Comparison of ENCODE assay signal across 30 mouse cellular contexts in the genomic region with DNA sequence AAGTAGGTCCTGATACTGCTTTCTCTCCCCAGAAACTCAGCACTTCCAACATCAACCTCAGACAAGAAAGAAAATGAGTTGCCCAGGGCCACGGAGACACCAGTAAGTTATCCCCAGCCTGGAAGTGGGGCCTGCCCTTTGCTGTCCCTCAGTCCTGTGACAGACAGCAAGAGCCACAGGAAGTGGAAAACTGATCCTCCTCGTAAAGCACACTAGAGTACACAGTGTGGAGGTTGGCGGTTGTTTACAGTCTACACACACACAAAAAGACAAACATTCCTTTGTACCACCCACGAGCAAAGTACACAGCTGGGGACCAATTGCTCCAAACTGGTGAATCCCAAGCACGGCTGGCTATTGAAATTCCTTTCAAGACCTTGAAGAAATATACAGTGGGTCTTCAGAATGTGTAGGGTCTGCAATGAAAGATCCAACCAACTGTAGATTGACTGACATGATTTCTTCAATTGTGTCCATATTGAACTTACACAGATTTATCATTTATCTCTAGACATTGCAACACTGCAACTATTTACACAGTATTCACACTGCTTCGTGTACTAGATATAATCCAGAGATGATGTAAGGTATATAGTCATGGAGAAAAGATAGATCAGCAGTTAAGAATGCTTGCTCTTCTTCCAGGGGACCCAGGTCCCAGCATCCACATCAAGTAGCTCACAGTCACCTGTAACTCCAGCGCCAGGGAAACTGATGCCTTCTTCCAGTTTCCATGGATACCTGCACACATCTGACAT. TPM values are rescaled to one million over a fixed set of nuclear protein-coding genes. Genes with fewer than 3 reads are reported as not detected.
DNase-seq lines count a peak whose midpoint lies in the region; ATAC-seq and TF ChIP-seq lines count a peak whose summit lies in the region.
"Had no signal": no experiment of that assay in that cellular context is flagged by ENCODE, and none has a peak within 500 bp of the region (broad histone marks: within the 10 kb centered on the region; RNA-seq: fewer than 3 reads in every experiment).

No protein-coding gene starts in this region.

- no peak overlapping the region for H3K27ac ChIP-seq in lung, embryonic 16.5 days (ENCODE audit: low read length)
- no peak overlapping the region for H3K27ac ChIP-seq in liver, embryonic 14.5 days
- H3K27ac ChIP-seq: forebrain, embryonic 15.5 days; heart, embryonic 10.5 days; limb, embryonic 12.5 days; neural tube, embryonic 13.5 days had no signal

- ATAC-seq in lung, embryonic 16.5 days (ENCODE audit: low read depth) = 0 out of 2 replicates have a peak, but pooled peaks have one; percentile 34
- peak; percentile 72 for ATAC-seq in liver, embryonic 14.5 days (ENCODE audit: insufficient read depth)
- ATAC-seq: forebrain, embryonic 15.5 days; lung, postnatal 0 days; Patski had no signal

- DNase-seq in lung, postnatal 10 days = no peak
- peak; percentile 2 for DNase-seq in embryo, embryonic 11 days
- peak in 2 of 3 experiments; percentile 7 to 18 for DNase-seq in liver, embryonic 14.5 days (ENCODE audit: low read depth in 3 of 3, low spot score in 3 of 3)
- DNase-seq in cerebellum, adult 11-12 months = no peak
- DNase-seq in urinary bladder, postnatal 14 days (ENCODE audit: low spot score) = no peak
- no peak for DNase-seq in gastrocnemius, adult 8-10 months (ENCODE audit: low spot score in 2 of 2)
- DNase-seq: cerebellum, adult 8-10 months; heart, postnatal 10 days; kidney, adult 9 months; kidney, postnatal 36 days; midbrain, embryonic 14.5 days; right cerebral cortex, postnatal 14 days; thymus, adult 2 months had no signal

- no peaks in the 10 kb centered on the region for H3K27me3 ChIP-seq in lung, embryonic 16.5 days (ENCODE audit: control insufficient read depth, insufficient read depth, low read depth, low read length)
- H3K27me3 ChIP-seq in liver, embryonic 14.5 days (ENCODE audit: control insufficient read depth, insufficient read depth, low read length) = no peaks in the 10 kb centered on the region
- H3K27me3 ChIP-seq: forebrain, embryonic 15.5 days; limb, embryonic 12.5 days; neural tube, embryonic 13.5 days had no signal

- H3K4me2 ChIP-seq in lung, embryonic 16.5 days (ENCODE audit: low read depth, low read length) = no peak overlapping the region
- H3K4me2 ChIP-seq in liver, embryonic 14.5 days (ENCODE audit: low read depth) = no peak overlapping the region
- H3K4me2 ChIP-seq: forebrain, embryonic 15.5 days; limb, embryonic 12.5 days; neural tube, embryonic 13.5 days had no signal

- no peaks in the 10 kb centered on the region for H3K36me3 ChIP-seq in lung, embryonic 16.5 days (ENCODE audit: control insufficient read depth, insufficient read depth, low read length)
- H3K36me3 ChIP-seq in liver, embryonic 14.5 days (replicated peaks; ENCODE audit: control insufficient read depth, insufficient read depth, low read depth) = no peaks in the 10 kb centered on the region
- H3K36me3 ChIP-seq: forebrain, embryonic 15.5 days; heart, embryonic 10.5 days; limb, embryonic 12.5 days; neural tube, embryonic 13.5 days had no signal

- TF ChIP-seq EP300 in liver, embryonic 14.5 days (IDR thresholded peaks at IDR 0.05; ENCODE audit: low read depth) = no peak

- WGBS in lung, embryonic 16.5 days = 35% methylated on average over 7 of the region's 7 CpGs
- WGBS in liver, embryonic 14.5 days (ENCODE audit: insufficient replicate concordance) = 30% methylated on average over 7 of the region's 7 CpGs

- H3K9ac ChIP-seq in lung, embryonic 16.5 days (ENCODE audit: low read length) = no peak overlapping the region
- no peak overlapping the region for H3K9ac ChIP-seq in liver, embryonic 14.5 days (replicated peaks)
- H3K9ac ChIP-seq: forebrain, embryonic 15.5 days; limb, embryonic 12.5 days; neural tube, embryonic 13.5 days had no signal

- no peak for TF ChIP-seq CTCF in liver, embryonic 14.5 days (IDR thresholded peaks at IDR 0.05; ENCODE audit: low read depth)

- H3K4me3 ChIP-seq in lung, embryonic 16.5 days (ENCODE audit: low read length) = no peak overlapping the region
- H3K4me3 ChIP-seq in liver, embryonic 14.5 days (ENCODE audit: insufficient read depth in 1 of 2, low read depth in 2 of 2, low read length in 2 of 2) = no peak overlapping the region
- H3K4me3 ChIP-seq: forebrain, embryonic 15.5 days; heart, embryonic 10.5 days; limb, embryonic 12.5 days; neural tube, embryonic 13.5 days had no signal

- no peaks in the 10 kb centered on the region for H3K4me1 ChIP-seq in lung, embryonic 16.5 days (replicated peaks; ENCODE audit: control insufficient read depth, insufficient read depth, low read length)
- H3K4me1 ChIP-seq in liver, embryonic 14.5 days (replicated peaks; ENCODE audit: control insufficient read depth in 2 of 2, insufficient read depth in 2 of 2, low read length in 1 of 2) = peaks cover 0 to 8% of the 10 kb centered on the region in 2 experiments; a peak in 3 of 4 replicates
- H3K4me1 ChIP-seq: forebrain, embryonic 15.5 days; heart, embryonic 10.5 days; limb, embryonic 12.5 days; neural tube, embryonic 13.5 days had no signal

- no peaks in the 10 kb centered on the region for H3K9me3 ChIP-seq in lung, embryonic 16.5 days (ENCODE audit: control insufficient read depth, low read length)
- no peaks in the 10 kb centered on the region for H3K9me3 ChIP-seq in liver, embryonic 14.5 days (ENCODE audit: control insufficient read depth, low read length)
- H3K9me3 ChIP-seq: forebrain, embryonic 15.5 days; heart, embryonic 10.5 days; limb, embryonic 12.5 days; neural tube, embryonic 13.5 days had no signal

RNA-seq across cellular contexts. Expression of a gene that starts 27.5 kb away (rescaled TPM):
- not detected in 2 replicates for polyA plus RNA-seq in lung, embryonic 16.5 days (2015; fragmentation: Nextera tagmentation; extraction: Ambion mirVana)
- not detected in 2 replicates for polyA plus RNA-seq in liver, embryonic 14.5 days (2012; rRNA removed)
- polyA plus RNA-seq in liver, embryonic 14.5 days (2014; fragmentation: Nextera tagmentation; extraction: Ambion mirVana) = not detected in 2 replicates
- under 1 TPM in 1 of 4 experiments, not detected in 3; 0.24 TPM for total RNA-seq in gastrocnemius, adult 8-10 months (2022)
- total RNA-seq: common myeloid progenitor, adult 5-6 weeks; ES-E14; heart, postnatal 10 days; megakaryocyte, adult 5-6 weeks had no signal
- polyA plus RNA-seq: embryonic facial prominence, embryonic 14.5 days; forebrain, embryonic 15.5 days; heart, embryonic 10.5 days; hindbrain, embryonic 11.5 days; limb, embryonic 12.5 days; lung, postnatal 0 days; midbrain, embryonic 14.5 days; neural tube, embryonic 13.5 days; Patski; spleen, adult 2 months; stomach, embryonic 14.5 days had no signal

RNA-seq across cellular contexts. Expression of a gene that starts 48.4 kb away (rescaled TPM):
- polyA plus RNA-seq in lung, embryonic 16.5 days (2015; fragmentation: Nextera tagmentation; extraction: Ambion mirVana) = 0.18 and 0.21 TPM in 2 replicates
- 0.15 and 0.21 TPM in 2 replicates for polyA plus RNA-seq in liver, embryonic 14.5 days (2012; rRNA removed)
- polyA plus RNA-seq in liver, embryonic 14.5 days (2014; fragmentation: Nextera tagmentation; extraction: Ambion mirVana) = 0.20 and 0.30 TPM in 2 replicates
- total RNA-seq in gastrocnemius, adult 8-10 months (2022) = under 1 TPM in 3 of 4 experiments, not detected in 1; 0.16 to 0.58 (median 0.46) TPM
- total RNA-seq: common myeloid progenitor, adult 5-6 weeks; ES-E14; heart, postnatal 10 days had no signal
- polyA plus RNA-seq: embryonic facial prominence, embryonic 14.5 days; hindbrain, embryonic 11.5 days; limb, embryonic 12.5 days; lung, postnatal 0 days; Patski had no signal

RNA-seq across cellular contexts. Expression of a gene that starts 51.8 kb away (rescaled TPM):
- polyA plus RNA-seq in lung, embryonic 16.5 days (2015; fragmentation: Nextera tagmentation; extraction: Ambion mirVana) = not detected in 2 replicates
- not detected in 2 replicates for polyA plus RNA-seq in liver, embryonic 14.5 days (2012; rRNA removed)
- polyA plus RNA-seq in liver, embryonic 14.5 days (2014; fragmentation: Nextera tagmentation; extraction: Ambion mirVana) = not detected in 2 replicates
- total RNA-seq in gastrocnemius, adult 8-10 months (2022) = not detected
- total RNA-seq: adrenal gland, postnatal 36 days; common myeloid progenitor, adult 5-6 weeks; ES-E14; gastrocnemius, postnatal 4 days; heart, postnatal 10 days; layer of hippocampus, postnatal 10 days; megakaryocyte, adult 5-6 weeks had no signal
- polyA plus RNA-seq: embryonic facial prominence, embryonic 14.5 days; forebrain, embryonic 15.5 days; heart, embryonic 10.5 days; hindbrain, embryonic 11.5 days; limb, embryonic 12.5 days; lung, postnatal 0 days; midbrain, embryonic 14.5 days; neural tube, embryonic 13.5 days; Patski; spleen, adult 2 months; stomach, embryonic 14.5 days; thymus, adult 2 months had no signal

Comparison
In these comparisons a context has a peak if more than half of its experiments do, and no peak if none do; other contexts are left out.
1. DNase-seq: peak in embryo, embryonic 11 days (single experiment) and liver, embryonic 14.5 days (2 of 3); none in lung, postnatal 10 days (single experiment), cerebellum, adult 11-12 months (single experiment), urinary bladder, postnatal 14 days (single experiment) and gastrocnemius, adult 8-10 months (0 of 2).